17 mouse cellular contexts compared by ENCODE assay signal in genomic region chr2:3480239-3480638, GRCm38 (mm10). TPM values are rescaled to one million over a fixed set of nuclear protein-coding genes. Genes with fewer than 3 reads are reported as not detected.
DNase-seq lines count a peak whose midpoint lies in the region; ATAC-seq and TF ChIP-seq lines count a peak whose summit lies in the region.
"Had no signal": no experiment of that assay in that cellular context is flagged by ENCODE, and none has a peak within 500 bp of the region (broad histone marks: within the 10 kb centered on the region; RNA-seq: fewer than 3 reads in every experiment).

No protein-coding gene starts in this region.

- no peaks in the 10 kb centered on the region for H3K27me3 ChIP-seq in midbrain, postnatal 0 days (ENCODE audit: insufficient read depth, low read length)
- no peaks in the 10 kb centered on the region for H3K27me3 ChIP-seq in midbrain, embryonic 14.5 days (ENCODE audit: control insufficient read depth, insufficient read depth, low read length)
- no peaks in the 10 kb centered on the region for H3K27me3 ChIP-seq in liver, embryonic 12.5 days (replicated peaks)
- no peaks in the 10 kb centered on the region for H3K27me3 ChIP-seq in splenic B cell, adult 2 months (ENCODE audit: control insufficient read depth, insufficient read depth, low read length, poor library complexity, severe bottlenecking)
- H3K27me3 ChIP-seq: embryonic facial prominence, embryonic 12.5 days; forebrain, embryonic 15.5 days; limb, embryonic 13.5 days; megakaryocyte, embryonic 14.5 days had no signal

- H3K27ac ChIP-seq in midbrain, postnatal 0 days (ENCODE audit: low read depth, low read length): no peak overlapping the region
- H3K27ac ChIP-seq in midbrain, embryonic 14.5 days (replicated peaks; ENCODE audit: low read depth, low read length): no peak overlapping the region
- H3K27ac ChIP-seq in liver, embryonic 12.5 days: no peak overlapping the region
- H3K27ac ChIP-seq: embryonic facial prominence, embryonic 12.5 days; forebrain, embryonic 15.5 days; kidney, postnatal 0 days; limb, embryonic 13.5 days had no signal

- TF ChIP-seq CTCF in midbrain, postnatal 0 days (IDR thresholded peaks at IDR 0.05): peak; percentile 27

- H3K9ac ChIP-seq in midbrain, postnatal 0 days (replicated peaks; ENCODE audit: low read length, poor library complexity, severe bottlenecking): no peak overlapping the region
- no peak overlapping the region for H3K9ac ChIP-seq in midbrain, embryonic 14.5 days (replicated peaks; ENCODE audit: low read length)
- H3K9ac ChIP-seq in liver, embryonic 12.5 days: no peak overlapping the region
- H3K9ac ChIP-seq: embryonic facial prominence, embryonic 12.5 days; forebrain, embryonic 15.5 days; limb, embryonic 13.5 days had no signal

- H3K4me3 ChIP-seq in midbrain, postnatal 0 days (ENCODE audit: low read depth, low read length): no peak overlapping the region
- no peak overlapping the region for H3K4me3 ChIP-seq in midbrain, embryonic 14.5 days (replicated peaks; ENCODE audit: low read depth, low read length)
- H3K4me3 ChIP-seq in liver, embryonic 12.5 days: no peak overlapping the region
- H3K4me3 ChIP-seq: embryonic facial prominence, embryonic 12.5 days; forebrain, embryonic 15.5 days; limb, embryonic 13.5 days; megakaryocyte, embryonic 14.5 days had no signal

- no peak for ATAC-seq in midbrain, postnatal 0 days (ENCODE audit: low FRiP score)
- no peak for ATAC-seq in midbrain, embryonic 14.5 days (ENCODE audit: low FRiP score, low TSS enrichment)
- peak; percentile 83 for ATAC-seq in liver, embryonic 12.5 days
- ATAC-seq: forebrain, embryonic 15.5 days had no signal

- WGBS in midbrain, postnatal 0 days: 91% methylated on average over 3 of the region's 3 CpGs
- 82% methylated on average over 3 of the region's 3 CpGs for WGBS in midbrain, embryonic 14.5 days
- WGBS in liver, embryonic 12.5 days (ENCODE audit: insufficient replicate concordance): 23% methylated on average over 3 of the region's 3 CpGs

- H3K4me1 ChIP-seq in midbrain, postnatal 0 days (ENCODE audit: insufficient read depth, low read length): no peaks in the 10 kb centered on the region
- H3K4me1 ChIP-seq in midbrain, embryonic 14.5 days (ENCODE audit: control insufficient read depth, insufficient read depth, low read length): peaks cover 5% of the 10 kb centered on the region; the same call in 1 of the 2 replicates
- H3K4me1 ChIP-seq in liver, embryonic 12.5 days: peaks cover 17% of the 10 kb centered on the region

- H3K36me3 ChIP-seq in midbrain, postnatal 0 days (ENCODE audit: insufficient read depth, low read length): no peaks in the 10 kb centered on the region
- H3K36me3 ChIP-seq in midbrain, embryonic 14.5 days (ENCODE audit: control insufficient read depth, insufficient read depth, low read length): no peaks in the 10 kb centered on the region
- H3K36me3 ChIP-seq in liver, embryonic 12.5 days: 0 out of 2 replicates have a peak, but pooled peaks cover 3% of the 10 kb centered on the region
- H3K36me3 ChIP-seq in splenic B cell, adult 2 months (ENCODE audit: control insufficient read depth, insufficient read depth, low read length, poor library complexity, severe bottlenecking): no peaks in the 10 kb centered on the region
- H3K36me3 ChIP-seq: embryonic facial prominence, embryonic 12.5 days; forebrain, embryonic 15.5 days had no signal

- H3K4me2 ChIP-seq in midbrain, postnatal 0 days (ENCODE audit: low read depth, low read length, poor library complexity, severe bottlenecking): no peak overlapping the region
- no peak overlapping the region for H3K4me2 ChIP-seq in midbrain, embryonic 14.5 days (ENCODE audit: low read length)
- peak overlapping the region; percentile 28; the same call in 1 of the 2 replicates for H3K4me2 ChIP-seq in liver, embryonic 12.5 days
- H3K4me2 ChIP-seq: embryonic facial prominence, embryonic 12.5 days; forebrain, embryonic 15.5 days; limb, embryonic 13.5 days had no signal

- no peak for DNase-seq in midbrain, postnatal 0 days (ENCODE audit: low spot score)
- no peak for DNase-seq in midbrain, embryonic 14.5 days
- peak; percentile 51 for DNase-seq in MEL-GATA-1-ER (ENCODE audit: extremely low read depth, low read depth)
- peak; percentile 24 for DNase-seq in splenic B cell, adult 2 months (ENCODE audit: low read depth, low spot score)
- no peak for DNase-seq in testis, postnatal 14 days (ENCODE audit: low spot score)
- DNase-seq in kidney, postnatal 10 days: no peak
- DNase-seq: cerebellum, adult 18-20 months; heart, adult 18-20 months; right cerebral cortex, adult 18-20 months; thymus, postnatal 14 days had no signal

- no peaks in the 10 kb centered on the region for H3K9me3 ChIP-seq in midbrain, postnatal 0 days (ENCODE audit: low read length)
- H3K9me3 ChIP-seq in midbrain, embryonic 14.5 days (ENCODE audit: control insufficient read depth, low read length): no peaks in the 10 kb centered on the region
- H3K9me3 ChIP-seq in liver, embryonic 12.5 days (replicated peaks): no peaks in the 10 kb centered on the region
- H3K9me3 ChIP-seq: embryonic facial prominence, embryonic 12.5 days; forebrain, embryonic 15.5 days; limb, embryonic 13.5 days had no signal

RNA-seq across cellular contexts. Expression of gene Suv39h2, which starts 5.4 kb away (rescaled TPM):
- total RNA-seq in midbrain, postnatal 0 days (2014; rRNA removed): 5.6 and 6.7 TPM in 2 replicates
- 4.8 and 4.9 TPM in 2 replicates for polyA plus RNA-seq in midbrain, postnatal 0 days (2015; fragmentation: Nextera tagmentation; extraction: Ambion mirVana)
- polyA plus RNA-seq in midbrain, embryonic 14.5 days (2014; fragmentation: Nextera tagmentation; extraction: Ambion mirVana): 9.3 and 13.4 TPM in 2 replicates
- 13.2 and 13.3 TPM in 2 replicates for polyA plus RNA-seq in liver, embryonic 12.5 days (2016; fragmentation: Nextera tagmentation; extraction: Ambion mirVana)

RNA-seq across cellular contexts. Expression of gene Gm45902, which starts 32.4 kb away (rescaled TPM):
- total RNA-seq in midbrain, postnatal 0 days (2014; rRNA removed): 10.6 TPM in 2 replicates
- 4.8 and 5.2 TPM in 2 replicates for polyA plus RNA-seq in midbrain, postnatal 0 days (2015; fragmentation: Nextera tagmentation; extraction: Ambion mirVana)
- 6.5 and 8.5 TPM in 2 replicates for polyA plus RNA-seq in midbrain, embryonic 14.5 days (2014; fragmentation: Nextera tagmentation; extraction: Ambion mirVana)
- 3.2 and 3.5 TPM in 2 replicates for polyA plus RNA-seq in liver, embryonic 12.5 days (2016; fragmentation: Nextera tagmentation; extraction: Ambion mirVana)

RNA-seq across cellular contexts. Expression of gene Hspa14, which starts 32.4 kb away (rescaled TPM):
- 45.1 and 47.2 TPM in 2 replicates for total RNA-seq in midbrain, postnatal 0 days (2014; rRNA removed)
- polyA plus RNA-seq in midbrain, postnatal 0 days (2015; fragmentation: Nextera tagmentation; extraction: Ambion mirVana): 42.7 and 45.8 TPM in 2 replicates
- polyA plus RNA-seq in midbrain, embryonic 14.5 days (2014; fragmentation: Nextera tagmentation; extraction: Ambion mirVana): 56.2 and 70.6 TPM in 2 replicates
- 107 and 109 TPM in 2 replicates for polyA plus RNA-seq in liver, embryonic 12.5 days (2016; fragmentation: Nextera tagmentation; extraction: Ambion mirVana)

RNA-seq across cellular contexts. Expression of gene Cdnf, which starts 32.6 kb away (rescaled TPM):
- total RNA-seq in midbrain, postnatal 0 days (2014; rRNA removed): 0.47 and 0.55 TPM in 2 replicates
- 0.23 and 0.58 TPM in 2 replicates for polyA plus RNA-seq in midbrain, postnatal 0 days (2015; fragmentation: Nextera tagmentation; extraction: Ambion mirVana)
- polyA plus RNA-seq in midbrain, embryonic 14.5 days (2014; fragmentation: Nextera tagmentation; extraction: Ambion mirVana): 0.07 and 0.20 TPM in 2 replicates
- polyA plus RNA-seq in liver, embryonic 12.5 days (2016; fragmentation: Nextera tagmentation; extraction: Ambion mirVana): 0.11 and 0.24 TPM in 2 replicates
- polyA plus RNA-seq: neural tube, embryonic 11.5 days had no signal

RNA-seq across cellular contexts. Expression of gene Dclre1c, which starts 56.3 kb away (rescaled TPM):
- 6.6 and 9.4 TPM in 2 replicates for total RNA-seq in midbrain, postnatal 0 days (2014; rRNA removed)
- 6.3 and 6.8 TPM in 2 replicates for polyA plus RNA-seq in midbrain, postnatal 0 days (2015; fragmentation: Nextera tagmentation; extraction: Ambion mirVana)
- polyA plus RNA-seq in midbrain, embryonic 14.5 days (2014; fragmentation: Nextera tagmentation; extraction: Ambion mirVana): 7.2 and 9.6 TPM in 2 replicates
- 5.9 and 6.8 TPM in 2 replicates for polyA plus RNA-seq in liver, embryonic 12.5 days (2016; fragmentation: Nextera tagmentation; extraction: Ambion mirVana)

Comparison
In these comparisons a context has a peak if more than half of its experiments do, and no peak if none do; other contexts are left out.
1. DNase-seq: peak in MEL-GATA-1-ER (single experiment) and splenic B cell, adult 2 months (single experiment); none in midbrain, postnatal 0 days (single experiment), midbrain, embryonic 14.5 days (single experiment), testis, postnatal 14 days (single experiment) and kidney, postnatal 10 days (single experiment).